Mouse (Mus musculus): Measurements from ENCODE around the gene Rhot2. TPM values are rescaled to one million over a fixed set of nuclear protein-coding genes. Genes with fewer than 3 reads are reported as not detected.

Gene Rhot2
- polyA plus RNA-seq, 1 experiment from 2014 or later = 10.7 TPM

GRCm38 (mm10) chr17:25883824-25884223 lies 39.2 kb upstream of the Rhot2 start:
- no peak; the same call in 1 of the 2 replicates for TF ChIP-seq CTCF (IDR thresholded peaks at IDR 0.05; ENCODE audit: low read depth)
- TF ChIP-seq EP300 (optimal IDR thresholded peaks at IDR 0.05) = no peak
- Histone ChIP-seq H3K4me1 (replicated peaks; ENCODE audit: control insufficient read depth, insufficient read depth) (no peaks in the 10 kb centered on the region), H3K27ac (replicated peaks) (no peak overlapping the region), H3K27me3 (ENCODE audit: control insufficient read depth, insufficient read depth, low read length) (no peaks in the 10 kb centered on the region), H3K9ac (ENCODE audit: low read length) (no peak overlapping the region), H3K36me3 (ENCODE audit: control insufficient read depth, insufficient read depth, low read length) (peaks cover 16% of the 10 kb centered on the region), H3K9me3 (ENCODE audit: control insufficient read depth, low read length) (no peaks in the 10 kb centered on the region), H3K4me2 (replicated peaks; ENCODE audit: low read depth) (no peak overlapping the region), H3K4me3 (ENCODE audit: low read depth, low read length) (no peak overlapping the region)
- 93% methylated on average over 3 of the region's 3 CpGs for WGBS
- ATAC-seq (ENCODE audit: low FRiP score, low TSS enrichment) (no peak), DNase-seq (ENCODE audit: low spot score) (no peak)

DNA sequence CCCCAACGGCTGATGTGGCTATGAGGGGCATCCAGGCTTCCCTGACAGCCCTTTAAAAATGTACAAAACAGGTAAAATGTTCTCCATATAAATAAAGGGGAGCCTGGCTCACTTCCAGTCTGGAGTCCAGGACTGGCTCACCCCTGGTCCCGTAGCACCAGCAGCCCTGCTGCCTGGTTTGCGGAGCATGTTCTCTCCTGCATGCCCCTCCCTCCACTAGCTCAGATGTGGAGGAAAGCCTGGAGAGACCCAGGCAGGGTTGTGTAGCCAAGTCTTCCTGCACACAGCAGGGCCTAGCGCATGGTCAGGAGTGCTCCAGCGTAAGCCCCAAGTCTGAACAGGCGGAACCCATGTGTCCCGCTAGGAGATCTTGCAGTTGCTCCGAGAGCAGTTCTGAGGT lies 38.6 kb upstream of the Rhot2 start:
- ATAC-seq (ENCODE audit: low FRiP score, low TSS enrichment) = no peak
- TF ChIP-seq EP300 (optimal IDR thresholded peaks at IDR 0.05) (no peak), CTCF (IDR thresholded peaks at IDR 0.05; ENCODE audit: low read depth) (no peak)

DNA sequence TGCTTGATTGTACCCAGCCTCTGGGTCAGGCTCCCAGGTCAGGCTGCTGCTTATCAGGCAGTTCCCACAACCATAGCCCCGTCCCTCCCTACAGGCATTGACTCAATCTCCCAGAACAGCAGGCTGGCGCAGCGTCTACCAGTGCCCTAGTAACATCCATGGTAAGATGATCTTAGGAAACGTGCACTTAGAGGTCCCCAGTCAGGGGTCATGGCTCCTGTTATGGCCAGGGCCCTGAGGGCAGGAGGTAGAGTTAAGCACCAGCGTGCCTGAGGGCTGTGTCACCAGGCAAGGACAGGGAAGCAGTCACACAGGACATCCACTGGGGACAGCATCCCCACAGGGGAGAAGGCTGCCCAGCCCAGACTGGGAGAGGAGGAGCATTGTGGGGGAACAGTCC lies 37.7 kb upstream of the Rhot2 start:
- H3K4me1 ChIP-seq (replicated peaks; ENCODE audit: control insufficient read depth, insufficient read depth) = no peaks in the 10 kb centered on the region
- TF ChIP-seq EP300 (optimal IDR thresholded peaks at IDR 0.05) = no peak
- TF ChIP-seq CTCF (IDR thresholded peaks at IDR 0.05; ENCODE audit: low read depth) = peak; percentile 28; the same call in 1 of the 2 replicates

More for the DNA sequence above, 38.6 kb upstream of the Rhot2 start:
- peaks cover 18% of the 10 kb centered on the region for H3K36me3 ChIP-seq (ENCODE audit: control insufficient read depth, insufficient read depth, low read length)
- no peak for DNase-seq (ENCODE audit: low spot score)
- H3K4me3 ChIP-seq (ENCODE audit: low read depth, low read length) = no peak overlapping the region
- no peaks in the 10 kb centered on the region for H3K9me3 ChIP-seq (ENCODE audit: control insufficient read depth, low read length)
- no peaks in the 10 kb centered on the region for H3K27me3 ChIP-seq (ENCODE audit: control insufficient read depth, insufficient read depth, low read length)
- H3K4me2 ChIP-seq (replicated peaks; ENCODE audit: low read depth) = no peak overlapping the region
- 83% methylated on average over 8 of the region's 8 CpGs for WGBS
- no peaks in the 10 kb centered on the region for H3K4me1 ChIP-seq (replicated peaks; ENCODE audit: control insufficient read depth, insufficient read depth)
- no peak overlapping the region for H3K27ac ChIP-seq (replicated peaks)
- H3K9ac ChIP-seq (ENCODE audit: low read length) = no peak overlapping the region

DNA sequence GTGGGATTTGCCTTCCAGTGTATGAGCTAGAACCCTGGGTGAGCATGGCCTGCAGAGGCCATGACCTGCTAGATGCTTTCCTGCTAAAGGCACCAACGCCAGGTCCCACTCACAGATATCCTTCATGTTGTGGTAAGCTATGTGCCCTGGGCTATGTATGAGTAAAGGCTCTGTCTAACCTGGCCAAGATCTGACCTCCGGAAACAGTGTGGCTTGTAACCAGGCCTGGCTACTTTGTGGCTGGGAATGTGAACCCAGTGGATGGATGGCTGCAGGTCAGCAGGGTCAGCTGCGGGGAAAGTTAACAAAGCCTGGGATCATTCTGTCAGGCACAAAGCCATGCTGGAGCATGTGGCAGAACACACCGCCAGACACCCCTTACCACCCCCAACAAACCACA lies 37.0 kb upstream of the Rhot2 start:
- Histone ChIP-seq H3K4me2 (replicated peaks; ENCODE audit: low read depth) (no peak overlapping the region), H3K27ac (replicated peaks) (no peak overlapping the region), H3K36me3 (ENCODE audit: control insufficient read depth, insufficient read depth, low read length) (peaks cover 19% of the 10 kb centered on the region; the same call in 1 of the 2 replicates), H3K9ac (ENCODE audit: low read length) (no peak overlapping the region), H3K4me3 (ENCODE audit: low read depth, low read length) (no peak overlapping the region), H3K4me1 (replicated peaks; ENCODE audit: control insufficient read depth, insufficient read depth) (no peaks in the 10 kb centered on the region), H3K27me3 (ENCODE audit: control insufficient read depth, insufficient read depth, low read length) (no peaks in the 10 kb centered on the region), H3K9me3 (ENCODE audit: control insufficient read depth, low read length) (no peaks in the 10 kb centered on the region)
- no peak for DNase-seq (ENCODE audit: low spot score)
- 47% methylated on average over 4 of the region's 4 CpGs for WGBS
- TF ChIP-seq EP300 (optimal IDR thresholded peaks at IDR 0.05) (no peak), CTCF (IDR thresholded peaks at IDR 0.05; ENCODE audit: low read depth) (no peak)
- ATAC-seq (ENCODE audit: low FRiP score, low TSS enrichment) = no peak

More for the DNA sequence above, 37.7 kb upstream of the Rhot2 start:
- Histone ChIP-seq H3K4me3 (ENCODE audit: low read depth, low read length) (no peak overlapping the region), H3K27ac (replicated peaks) (no peak overlapping the region), H3K9ac (ENCODE audit: low read length) (no peak overlapping the region; the same call in 1 of the 2 replicates), H3K9me3 (ENCODE audit: control insufficient read depth, low read length) (no peaks in the 10 kb centered on the region), H3K36me3 (ENCODE audit: control insufficient read depth, insufficient read depth, low read length) (peaks cover 19% of the 10 kb centered on the region; the same call in 1 of the 2 replicates), H3K4me2 (replicated peaks; ENCODE audit: low read depth) (no peak overlapping the region), H3K27me3 (ENCODE audit: control insufficient read depth, insufficient read depth, low read length) (no peaks in the 10 kb centered on the region)
- 53% methylated on average over 5 of the region's 5 CpGs for WGBS
- DNase-seq (ENCODE audit: low spot score) (no peak), ATAC-seq (ENCODE audit: low FRiP score, low TSS enrichment) (no peak)

DNA sequence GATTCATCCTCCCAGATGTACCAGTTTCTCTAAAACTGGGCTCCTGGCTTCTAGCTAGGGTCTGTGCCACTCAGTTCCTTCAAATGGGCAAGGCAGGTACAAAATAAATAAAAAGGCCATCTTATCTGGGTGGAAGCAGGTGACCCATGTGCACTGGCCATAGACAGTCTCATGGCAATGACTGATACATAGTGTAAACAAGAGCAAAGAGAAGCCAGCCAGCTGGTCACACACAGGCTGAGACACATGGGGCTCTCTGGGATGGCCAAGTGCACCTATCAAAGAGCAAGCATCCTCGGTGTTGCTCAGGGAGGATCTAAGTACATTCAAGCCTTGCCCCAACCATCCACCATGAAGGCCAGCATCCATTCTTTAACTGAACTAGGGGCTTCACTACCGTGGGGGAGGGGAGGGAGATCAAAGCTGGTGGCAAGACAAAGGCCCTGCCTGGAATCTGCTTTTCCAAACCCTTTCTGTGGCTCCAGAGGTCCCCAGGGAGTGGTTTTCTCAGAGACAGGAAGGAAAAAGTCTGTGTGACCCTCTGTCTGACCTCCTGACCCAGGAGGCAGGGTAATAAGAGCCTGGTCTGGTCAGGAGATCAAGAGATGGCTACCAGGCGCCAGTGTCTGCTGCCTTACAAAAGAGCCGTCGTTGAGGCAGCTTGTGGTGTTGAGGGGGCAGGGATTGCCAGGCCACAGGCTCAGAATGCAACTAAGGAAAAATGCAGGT lies 36.4 kb upstream of the Rhot2 start:
- no peak for DNase-seq (ENCODE audit: low spot score)
- Histone ChIP-seq H3K4me3 (ENCODE audit: low read depth, low read length) (no peak overlapping the region), H3K27me3 (ENCODE audit: control insufficient read depth, insufficient read depth, low read length) (no peaks in the 10 kb centered on the region), H3K9me3 (ENCODE audit: control insufficient read depth, low read length) (no peaks in the 10 kb centered on the region), H3K4me2 (replicated peaks; ENCODE audit: low read depth) (no peak overlapping the region), H3K9ac (ENCODE audit: low read length) (no peak overlapping the region), H3K27ac (replicated peaks) (no peak overlapping the region), H3K4me1 (replicated peaks; ENCODE audit: control insufficient read depth, insufficient read depth) (peaks cover under 1% of the 10 kb centered on the region; the same call in 1 of the 2 replicates), H3K36me3 (ENCODE audit: control insufficient read depth, insufficient read depth, low read length) (peaks cover 19% of the 10 kb centered on the region; the same call in 1 of the 2 replicates)
- peak; percentile 55 for ATAC-seq (ENCODE audit: low FRiP score, low TSS enrichment)
- 20% methylated on average over 5 of the region's 5 CpGs for WGBS
- no peak for TF ChIP-seq CTCF (IDR thresholded peaks at IDR 0.05; ENCODE audit: low read depth)
- no peak for TF ChIP-seq EP300 (optimal IDR thresholded peaks at IDR 0.05)
